Mouse (Mus musculus) heart, adult 9 months (tissue): ENCODE results near the gene Zfp597.
"Not testable (repeated sequence)": the region's sequence is repeated elsewhere in the genome, so short reads cannot be mapped to it uniquely, and the experiment has no call there.

Experiments
- DNase-seq, 2 experiments: peaks; one replicate each; pipeline ENCODE4 v3.0.0; 2022; ENCODE audit warnings: low spot score in 2 of 2

Zfp597 gene

GRCm38 (mm10) chr16:3859254-3859653, 25.1 kb downstream of the Zfp597 start:
- DNase-seq: no peak

GRCm38 (mm10) chr16:3855776-3856175, 28.6 kb downstream of the Zfp597 start:
- DNase-seq: no peak

DNA sequence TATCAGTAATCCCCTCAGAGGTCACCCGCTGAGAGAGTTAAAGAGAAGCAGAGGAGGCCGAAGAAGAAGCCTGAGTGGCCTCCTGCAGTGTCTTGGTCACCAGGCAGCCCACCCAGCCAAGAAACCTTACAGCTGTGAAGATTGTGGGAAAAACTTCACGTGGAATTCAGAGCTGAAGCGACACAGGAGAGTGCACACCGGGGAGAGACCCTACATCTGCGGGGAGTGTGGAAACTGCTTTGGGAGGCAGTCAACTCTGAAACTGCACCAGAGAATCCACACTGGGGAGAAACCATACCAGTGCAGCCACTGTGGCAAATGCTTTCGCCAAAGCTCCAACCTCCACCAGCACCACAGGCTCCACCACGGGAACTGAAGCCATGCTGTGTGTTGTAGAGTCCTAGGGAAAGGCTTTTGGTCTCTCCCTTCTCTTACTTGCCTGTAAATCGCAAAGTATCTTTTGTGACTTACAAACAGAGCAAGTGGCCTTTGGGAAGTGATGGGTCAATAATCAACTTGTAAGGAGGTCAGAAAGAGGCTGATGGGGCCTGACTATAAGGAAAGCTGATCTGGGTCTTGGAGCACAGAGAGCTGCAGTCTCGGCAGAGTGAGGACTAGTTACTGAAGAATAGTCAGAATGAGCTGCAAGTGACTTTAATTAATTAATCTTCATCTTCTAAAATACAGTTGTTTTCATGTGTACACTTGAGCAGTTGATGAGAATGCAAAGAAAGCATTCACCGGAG, 29.8 kb downstream of the Zfp597 start:
- DNase-seq: no peak

- no peak for DNase-seq
These were observed 31.8 kb downstream of the Zfp597 start for GRCm38 (mm10) chr16:3852586-3852985.

GRCm38 (mm10) chr16:3851301-3851700, 33.1 kb downstream of the Zfp597 start:
- not testable (repeated sequence) for DNase-seq

DNA sequence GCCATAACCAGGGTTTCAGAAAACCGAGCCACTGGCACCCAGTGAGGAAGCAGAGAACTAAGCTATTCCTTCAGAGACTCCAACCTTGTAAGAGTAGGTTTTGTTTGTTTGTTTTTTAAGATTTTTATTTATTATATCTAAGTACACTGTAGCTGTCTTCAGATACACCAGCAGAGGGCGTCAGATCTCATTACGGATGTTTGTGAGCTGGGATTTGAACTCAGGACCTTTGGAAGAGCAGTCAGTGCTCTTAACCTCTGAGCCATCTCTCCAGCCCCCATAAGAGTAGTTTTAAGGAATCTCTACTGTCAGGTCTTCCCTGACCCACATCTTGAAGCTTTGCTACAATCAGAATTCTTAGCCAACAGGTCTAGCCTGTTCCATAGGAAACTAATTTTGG, 35.9 kb downstream of the Zfp597 start:
- DNase-seq: no peak

DNA sequence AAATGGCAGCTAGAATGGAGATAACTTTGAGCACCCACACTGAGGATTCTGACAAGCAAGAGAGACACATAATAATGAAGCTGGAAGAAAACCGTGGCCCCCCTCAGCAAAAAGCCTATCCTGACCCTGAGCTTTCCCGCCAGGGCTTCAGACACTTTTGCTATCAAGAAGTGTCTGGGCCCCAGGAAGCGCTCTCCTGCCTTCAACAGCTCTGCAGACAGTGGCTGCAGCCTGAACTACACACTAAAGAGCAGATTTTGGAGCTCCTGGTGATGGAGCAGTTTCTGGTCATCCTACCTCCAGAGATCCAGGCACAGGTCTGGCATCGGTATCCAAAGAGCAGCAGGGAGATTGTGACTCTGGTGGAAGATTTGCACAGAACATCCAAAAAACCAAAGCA, 36.5 kb downstream of the Zfp597 start:
- no peak for DNase-seq

GRCm38 (mm10) chr16:3846711-3847518, 37.4 kb downstream of the Zfp597 start, which contains the start of gene Zfp174:
TSS of gene Zfp174 (plus strand) at chr16:3847268.
- peak; percentile 97 to 98 for DNase-seq

GRCm38 (mm10) chr16:3843796-3844195, 40.6 kb downstream of the Zfp597 start:
- DNase-seq: no peak

GRCm38 (mm10) chr16:3842989-3843388, 41.4 kb downstream of the Zfp597 start:
- DNase-seq: no peak

GRCm38 (mm10) chr16:3839157-3839885, 45.0 kb downstream of the Zfp597 start:
- DNase-seq: peak; percentile 8

DNA sequence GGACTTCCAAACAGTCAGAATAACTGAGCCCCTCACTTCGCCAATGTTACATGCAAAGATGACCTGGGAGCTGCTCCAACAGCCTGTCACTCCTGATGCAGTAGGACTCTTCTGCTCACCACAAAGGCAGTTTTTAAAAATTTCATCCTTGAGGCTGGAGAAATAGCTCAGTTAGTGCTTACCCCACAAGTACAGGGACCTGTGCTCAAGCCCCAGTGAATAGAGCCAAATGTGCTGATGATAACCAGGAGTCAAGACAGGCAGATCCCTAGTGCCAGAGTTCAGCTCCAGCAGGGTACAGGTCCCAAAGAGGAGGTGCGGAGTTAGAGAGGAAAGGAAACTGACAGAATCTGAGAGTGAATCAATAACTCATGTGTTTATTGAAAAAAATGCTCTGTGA, 48.9 kb downstream of the Zfp597 start:
- DNase-seq: no peak

DNA sequence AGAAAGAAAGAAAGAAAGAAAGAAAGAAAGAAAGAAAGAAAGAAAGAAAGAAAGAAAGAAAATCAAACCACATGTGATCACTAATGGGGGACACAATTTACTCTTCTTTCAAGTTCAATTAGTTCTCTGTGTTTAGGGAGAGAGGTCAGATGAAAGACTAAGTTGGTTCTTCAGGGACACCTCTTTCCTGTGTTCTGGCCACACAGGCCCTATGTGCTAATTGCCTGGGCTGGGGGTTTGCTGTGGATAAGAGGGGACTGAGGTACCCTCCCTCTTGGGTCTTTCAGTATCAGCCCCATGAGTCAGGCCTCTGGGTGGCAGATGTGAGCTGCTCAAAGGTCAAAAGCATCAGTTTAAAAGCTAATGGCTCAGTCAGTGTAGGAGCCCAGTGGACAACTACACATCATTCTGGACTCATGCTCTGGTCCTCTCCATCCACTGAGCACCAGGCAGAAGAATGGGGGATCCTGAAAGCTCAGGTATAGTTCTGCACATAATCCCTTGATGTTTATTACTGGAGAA, 53.7 kb downstream of the Zfp597 start, which contains the start of gene Olfr15:
TSS of gene Olfr15 (plus strand) at position 291 of the 522 bp plus-strand sequence.
- DNase-seq: no peak

- DNase-seq: no peak
These were observed 54.6 kb downstream of the Zfp597 start for GRCm38 (mm10) chr16:3829727-3830126.

DNA sequence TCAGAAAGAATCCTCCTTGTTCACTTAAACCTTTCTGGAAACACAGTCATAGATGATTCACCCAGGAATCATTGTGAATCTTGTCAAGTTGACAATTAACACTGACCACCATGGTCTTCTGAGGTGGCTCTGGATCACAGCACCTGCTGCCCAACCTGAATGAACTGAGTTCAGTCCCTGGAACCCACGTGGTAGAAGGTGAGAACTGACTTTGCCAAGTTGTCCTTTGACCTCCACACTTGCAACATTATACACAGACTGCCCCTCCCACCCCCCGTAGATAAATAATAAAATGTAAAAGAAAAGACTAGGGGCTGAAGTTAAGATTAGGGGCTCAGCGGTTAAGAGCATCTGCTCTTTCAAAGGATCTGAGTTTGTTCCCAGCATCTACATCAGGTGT, 56.3 kb downstream of the Zfp597 start:
- DNase-seq: no peak

DNA sequence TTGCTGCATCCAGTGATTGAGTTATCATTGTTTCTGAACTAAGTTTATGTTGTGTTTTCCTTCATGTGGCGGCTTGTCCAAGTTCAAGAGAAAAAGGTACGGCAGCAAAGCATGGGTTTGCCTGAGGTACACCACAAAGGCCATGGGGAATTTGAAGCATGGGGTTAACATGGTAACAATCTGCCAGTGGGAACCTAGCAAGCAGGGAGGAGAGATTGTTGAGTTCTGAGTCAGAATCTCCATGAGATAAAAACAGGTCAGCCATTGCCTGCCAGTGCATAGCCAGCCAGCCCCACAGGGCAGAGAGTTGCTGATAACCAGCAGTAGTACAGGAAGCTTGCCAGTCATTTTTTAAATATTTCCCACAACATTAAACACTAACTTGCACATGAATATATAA, 64.2 kb downstream of the Zfp597 start:
- peak in 1 of 2 experiments; percentile 9 for DNase-seq

DNA sequence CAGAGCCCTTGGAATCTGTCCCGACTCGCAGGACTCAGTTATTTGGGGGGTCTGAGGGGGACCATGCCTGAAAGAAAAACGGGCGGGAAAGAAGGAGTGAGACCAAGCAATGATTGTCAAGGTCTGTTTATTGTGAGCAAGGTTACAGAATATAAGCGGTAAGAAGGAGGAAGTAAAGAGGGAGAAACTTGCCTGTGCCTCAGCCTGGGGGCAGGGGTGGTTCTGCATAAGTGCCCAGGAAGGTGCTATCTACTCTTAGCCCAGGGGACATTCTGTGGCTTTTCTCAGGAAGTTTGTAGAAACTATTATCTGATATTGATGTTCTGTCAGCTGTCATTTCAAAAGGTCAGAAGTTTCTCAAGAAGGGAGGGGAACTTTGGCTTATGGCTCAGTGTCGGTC, 69.7 kb downstream of the Zfp597 start:
- not testable (repeated sequence) for DNase-seq
